Mouse (Mus musculus) hindbrain, embryonic 14.5 days (tissue): ENCODE data around the gene St6gal1. TPM values are rescaled to one million over a fixed set of nuclear protein-coding genes. Genes with fewer than 3 reads are reported as not detected.

Experiments used
- ATAC-seq: fragments of 200-750 bp; cut with Nextera tagmentation; 2 replicates; pipeline ENCODE4 v1.8.0; 2017; ENCODE audit warnings: moderate number of reproducible peaks, mild to moderate bottlenecking, moderate TSS enrichment, moderate library complexity; ENCODE audit not compliant: low FRiP score
- DNase-seq: peaks from one replicate; pipeline ENCODE4 v3.0.0-alpha.2; 2015; ENCODE audit warnings: low spot score
- H3K27ac ChIP-seq: fragments of 300-500 bp; sonication (generic); 2 replicates; pipeline ENCODE4 v1.5.1; 2014; ENCODE audit warnings: mild to moderate bottlenecking, moderate library complexity
- H3K27me3 ChIP-seq: fragments of 300-500 bp; sonication (generic); 2 replicates; pipeline ENCODE4 v1.6.1; 2014; ENCODE audit warnings: mild to moderate bottlenecking, low read length, mixed read lengths; ENCODE audit not compliant: control insufficient read depth, insufficient read depth
- H3K36me3 ChIP-seq: fragments of 300-500 bp; sonication (generic); replicated peaks from 2 replicates; pipeline ENCODE4 v1.6.1; 2014; ENCODE audit not compliant: control insufficient read depth, insufficient read depth
- H3K4me1 ChIP-seq: fragments of 300-500 bp; sonication (generic); replicated peaks from 2 replicates; pipeline ENCODE4 v1.6.1; 2014; ENCODE audit warnings: antibody characterized with exemption, low read length, mixed read lengths; ENCODE audit not compliant: control insufficient read depth, insufficient read depth
- H3K4me2 ChIP-seq: fragments of 300-500 bp; sonication (generic); replicated peaks from 2 replicates; pipeline ENCODE4 v1.6.1; 2014; ENCODE audit warnings: mild to moderate bottlenecking, moderate library complexity
- H3K4me3 ChIP-seq: fragments of 300-500 bp; sonication (generic); replicated peaks from 2 replicates; pipeline ENCODE4 v1.5.1; 2014; ENCODE audit warnings: mild to moderate bottlenecking, low read length
- H3K9ac ChIP-seq: fragments of 300-500 bp; sonication (generic); 2 replicates; pipeline ENCODE4 v1.6.1; 2014
- H3K9me3 ChIP-seq: fragments of 300-500 bp; sonication (generic); 2 replicates; pipeline ENCODE4 v1.6.1; 2016; ENCODE audit warnings: low read length; ENCODE audit not compliant: control insufficient read depth
- WGBS: fragments of 180-500 bp; shearing (Covaris S2); extraction: QIAGEN DNeasy Blood & Tissue Kit; methylation state at CpG from one replicate; pipeline ENCODE4 v1.1.7; 2014; 5-methylcytosine and 5-hydroxymethylcytosine counted together
- polyA plus RNA-seq: library from polyadenylated mRNA; unstranded; fragments of >200 nt; fragmentation: Nextera tagmentation; extraction: Ambion mirVana; gene quantifications from 2 replicates; pipeline ENCODE4 v1.2.1, GENCODE M21; 2014

The St6gal1 gene
- polyA plus RNA-seq, 1 experiment from 2014 or later: 30.6 TPM

DNA sequence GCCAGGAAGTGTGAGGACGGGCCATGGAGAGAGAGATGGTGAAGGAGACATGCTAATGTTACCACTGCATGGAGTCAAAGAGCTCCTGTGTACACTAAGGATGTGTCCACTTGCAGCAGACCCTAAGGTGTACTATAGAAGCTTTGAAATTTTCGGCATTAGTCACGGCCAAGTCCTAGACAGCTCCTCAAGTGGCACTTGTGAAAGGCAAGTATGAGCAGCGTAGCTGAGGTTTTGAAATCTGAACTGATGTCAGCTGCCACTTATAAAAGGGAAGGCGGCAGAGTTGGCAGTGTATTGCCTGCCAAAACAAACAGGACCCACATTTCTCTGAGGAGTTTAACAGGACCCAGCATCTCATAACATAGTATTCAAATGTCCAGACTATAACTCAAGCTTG lies 71.2 kb downstream of the St6gal1 start:
- H3K4me3 ChIP-seq: no peak overlapping the region
- no peak overlapping the region for H3K9ac ChIP-seq
- H3K27ac ChIP-seq: no peak overlapping the region
- WGBS: 89% methylated on average over 5 of the region's 5 CpGs
- no peak overlapping the region for H3K4me2 ChIP-seq
- H3K27me3 ChIP-seq: no peaks in the 10 kb centered on the region
- no peaks in the 10 kb centered on the region for H3K36me3 ChIP-seq
- no peaks in the 10 kb centered on the region for H3K4me1 ChIP-seq
- DNase-seq (no peak), ATAC-seq (no peak)
- 0 out of 2 replicates have a peak, but pooled peaks cover 1% of the 10 kb centered on the region for H3K9me3 ChIP-seq

DNA sequence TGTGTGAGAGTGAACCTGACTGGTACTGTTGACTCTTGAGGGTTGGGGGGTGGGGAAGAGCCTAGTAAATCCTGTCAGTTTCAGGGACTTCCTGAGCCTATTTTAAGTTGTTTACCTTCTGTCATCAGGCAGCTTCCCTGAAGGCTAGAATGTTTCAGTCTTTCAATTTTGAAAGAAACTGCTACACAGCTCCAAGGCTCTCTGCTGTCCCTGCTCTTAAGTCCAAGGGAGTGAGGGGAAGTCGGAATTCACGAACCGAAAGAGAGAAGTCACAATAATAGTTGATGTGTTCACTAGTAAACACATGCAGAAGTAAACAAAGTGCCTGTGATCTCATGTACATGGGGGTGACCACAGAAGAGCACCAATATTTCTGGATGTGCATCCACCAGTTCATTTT lies 72.2 kb downstream of the St6gal1 start:
- H3K9me3 ChIP-seq: no peaks in the 10 kb centered on the region
- H3K36me3 ChIP-seq: no peaks in the 10 kb centered on the region
- DNase-seq (no peak), ATAC-seq (no peak)
- no peak overlapping the region for H3K27ac ChIP-seq
- H3K27me3 ChIP-seq: no peaks in the 10 kb centered on the region
- no peaks in the 10 kb centered on the region for H3K4me1 ChIP-seq
- no peak overlapping the region for H3K4me2 ChIP-seq
- WGBS: 97% methylated on average over 3 of the region's 3 CpGs
- H3K4me3 ChIP-seq: no peak overlapping the region
- H3K9ac ChIP-seq: no peak overlapping the region

DNA sequence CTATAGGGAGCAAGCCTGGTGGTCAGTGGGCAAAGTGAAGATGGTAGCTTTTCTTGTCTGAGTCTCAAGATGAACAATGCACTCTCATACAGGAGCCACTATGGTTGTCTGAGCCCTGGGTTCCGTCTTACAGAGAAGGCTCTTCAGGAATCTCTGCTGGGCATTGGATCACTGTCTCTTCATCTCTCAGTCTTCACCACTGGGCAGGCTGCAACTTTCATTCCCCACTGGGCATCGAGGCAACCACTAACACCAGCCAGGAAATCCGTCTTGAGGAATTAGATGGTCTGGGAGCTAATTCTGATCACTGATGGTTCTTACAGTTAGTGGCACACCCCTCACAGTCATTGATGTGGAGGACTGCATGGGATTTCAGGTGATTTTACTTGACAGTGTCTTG lies 73.9 kb downstream of the St6gal1 start:
- no peaks in the 10 kb centered on the region for H3K27me3 ChIP-seq
- H3K4me2 ChIP-seq: no peak overlapping the region
- H3K36me3 ChIP-seq: no peaks in the 10 kb centered on the region
- DNase-seq: no peak
- no peak overlapping the region for H3K9ac ChIP-seq
- H3K9me3 ChIP-seq: no peaks in the 10 kb centered on the region
- no peaks in the 10 kb centered on the region for H3K4me1 ChIP-seq
- 95% methylated on average over 3 of the region's 3 CpGs for WGBS
- no peak for ATAC-seq
- no peak overlapping the region for H3K27ac ChIP-seq
- H3K4me3 ChIP-seq: no peak overlapping the region

DNA sequence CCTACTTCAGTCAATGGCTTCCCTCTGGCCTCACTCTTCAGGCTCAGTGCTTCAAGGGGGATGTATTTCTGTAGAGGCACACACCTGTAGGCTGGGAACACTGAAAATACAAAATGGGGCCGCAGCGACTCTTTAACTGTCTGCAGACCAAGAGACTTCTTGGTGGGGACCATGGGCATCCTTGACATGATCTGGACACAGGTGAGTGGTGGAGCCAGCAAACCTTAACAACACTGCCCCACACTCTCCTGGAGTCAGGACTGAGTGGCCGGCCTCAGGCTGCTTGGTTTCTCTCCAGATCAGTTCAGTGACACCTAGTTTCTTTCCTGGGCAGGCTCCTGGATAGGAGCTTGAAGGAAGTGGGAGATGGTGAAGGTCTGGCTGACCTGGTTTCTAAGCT lies 74.4 kb downstream of the St6gal1 start:
- DNase-seq (no peak), ATAC-seq (no peak)
- no peak overlapping the region for H3K4me2 ChIP-seq
- no peak overlapping the region for H3K27ac ChIP-seq
- WGBS: 91% methylated on average over 3 of the region's 3 CpGs
- no peak overlapping the region for H3K9ac ChIP-seq
- H3K4me1 ChIP-seq: no peaks in the 10 kb centered on the region
- no peaks in the 10 kb centered on the region for H3K36me3 ChIP-seq
- H3K4me3 ChIP-seq: no peak overlapping the region
- no peaks in the 10 kb centered on the region for H3K9me3 ChIP-seq
- no peaks in the 10 kb centered on the region for H3K27me3 ChIP-seq

DNA sequence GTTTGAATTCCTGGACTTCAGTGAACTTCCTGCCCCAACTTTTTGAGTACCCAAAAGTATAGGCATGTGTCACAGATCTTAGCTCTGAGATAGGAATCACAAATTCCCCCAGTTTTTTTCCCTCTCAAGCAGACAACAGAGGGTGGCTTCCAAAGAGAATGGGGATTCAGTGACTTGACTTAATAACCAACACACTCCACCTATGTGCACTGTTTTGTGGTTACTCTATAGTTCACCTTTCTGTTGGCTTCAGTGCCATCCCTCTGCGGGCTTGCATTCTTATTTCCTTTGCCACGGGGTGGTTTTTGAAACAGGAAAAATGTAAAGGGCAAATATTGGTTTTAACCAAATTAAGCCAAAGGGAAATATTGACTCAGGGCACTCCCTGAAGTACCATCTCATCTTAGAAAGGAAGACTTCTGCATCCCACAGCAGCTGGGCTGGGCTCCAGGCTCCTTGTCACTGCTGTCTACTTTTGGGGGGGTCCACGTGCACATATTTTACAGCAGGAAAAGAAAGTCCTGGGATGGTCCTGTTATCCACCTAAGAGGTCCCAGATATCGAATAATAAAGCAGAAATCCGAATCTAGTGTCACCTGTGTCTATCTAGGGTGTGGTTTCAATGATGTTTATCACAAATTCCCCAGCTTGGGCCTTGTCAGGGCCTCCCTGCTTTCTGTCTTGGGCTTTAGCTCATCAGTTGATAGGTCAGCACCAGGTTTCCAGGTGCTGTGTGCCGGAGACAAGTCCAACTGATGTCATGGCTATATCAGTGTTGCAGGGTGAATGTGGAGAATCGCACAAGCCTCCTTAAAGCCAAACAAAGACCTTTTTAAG lies 75.6 kb downstream of the St6gal1 start:
- Histone ChIP-seq H3K4me1 (no peaks in the 10 kb centered on the region), H3K27ac (no peak overlapping the region), H3K9me3 (no peaks in the 10 kb centered on the region), H3K4me2 (no peak overlapping the region), H3K9ac (no peak overlapping the region), H3K27me3 (no peaks in the 10 kb centered on the region), H3K4me3 (no peak overlapping the region), H3K36me3 (no peaks in the 10 kb centered on the region)
- 90% methylated on average over 7 of the region's 7 CpGs for WGBS
- ATAC-seq (no peak), DNase-seq (no peak)

DNA sequence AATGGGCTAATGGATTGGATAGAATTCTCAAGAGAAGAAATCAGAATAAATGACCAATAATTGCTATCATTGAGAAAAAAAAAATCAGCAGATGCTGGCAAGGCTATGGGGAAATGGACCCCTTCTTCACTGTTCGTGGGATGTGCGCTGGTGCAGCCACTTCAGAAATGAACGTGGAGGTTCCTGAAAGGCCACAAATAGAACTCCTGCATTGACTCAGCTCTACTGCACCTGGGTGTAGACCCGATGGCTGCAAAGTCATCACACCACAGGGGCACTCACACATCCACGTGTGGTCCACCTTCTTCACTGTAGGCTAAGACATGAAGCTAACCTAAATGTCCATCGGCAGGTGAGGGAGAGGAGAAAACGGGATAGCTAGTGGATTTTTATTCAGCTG lies 77.2 kb downstream of the St6gal1 start:
- ATAC-seq: no peak
- DNase-seq: no peak
- Histone ChIP-seq H3K4me2 (no peak overlapping the region), H3K4me3 (no peak overlapping the region), H3K36me3 (no peaks in the 10 kb centered on the region), H3K27me3 (no peaks in the 10 kb centered on the region), H3K27ac (no peak overlapping the region), H3K9me3 (no peaks in the 10 kb centered on the region), H3K9ac (no peak overlapping the region), H3K4me1 (peaks cover 7% of the 10 kb centered on the region)
- 90% methylated on average over 7 of the region's 7 CpGs for WGBS

DNA sequence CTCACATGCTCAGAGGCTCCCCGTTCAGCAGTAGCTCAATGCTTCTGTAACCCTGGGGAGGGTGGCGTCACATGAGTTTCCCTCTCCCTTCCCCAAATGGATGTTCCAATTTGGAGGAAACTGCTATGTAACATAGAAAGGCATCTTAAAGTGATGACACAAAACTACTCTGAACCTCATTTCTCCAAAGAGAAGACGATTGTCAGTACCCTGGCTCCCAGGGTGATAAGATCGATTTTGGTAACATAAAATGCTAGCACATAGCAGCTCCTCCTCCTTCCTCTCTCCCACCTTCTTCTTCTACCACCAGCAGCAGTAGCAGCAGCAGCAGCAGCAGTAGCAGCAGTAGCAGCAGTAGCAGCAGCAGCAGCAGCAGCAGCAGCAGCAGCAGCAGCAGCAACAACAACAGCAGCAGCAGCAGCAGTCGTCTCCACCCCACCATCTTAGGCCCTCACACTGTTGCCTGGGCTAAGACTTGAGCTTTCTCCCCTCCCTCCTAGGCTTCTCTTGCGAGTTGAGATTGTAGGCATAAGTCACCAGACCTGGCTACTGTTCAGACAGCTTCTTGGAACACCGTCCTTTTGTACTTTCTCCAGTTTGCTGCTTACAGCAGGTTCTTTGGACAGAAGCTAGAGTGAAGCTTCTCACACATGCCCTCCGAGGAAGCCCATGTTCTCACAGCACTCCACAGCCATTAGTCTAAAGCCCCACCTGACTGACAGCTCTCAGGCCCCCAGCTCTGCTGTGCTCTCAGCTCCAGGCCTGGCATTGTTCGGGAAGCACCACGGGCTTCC lies 81.5 kb downstream of the St6gal1 start:
- no peaks in the 10 kb centered on the region for H3K27me3 ChIP-seq
- DNase-seq (peak; percentile 52), ATAC-seq (peak; percentile 17; the same call in 1 of the 2 replicates)
- H3K9ac ChIP-seq: no peak overlapping the region
- H3K4me1 ChIP-seq: peaks cover 20% of the 10 kb centered on the region
- H3K36me3 ChIP-seq: no peaks in the 10 kb centered on the region
- no peak overlapping the region for H3K4me3 ChIP-seq
- WGBS: 52% methylated on average over 10 of the region's 10 CpGs
- H3K4me2 ChIP-seq: no peak overlapping the region
- 0 out of 2 replicates have a peak overlapping the region, but pooled peaks have one; percentile 26 for H3K27ac ChIP-seq
- H3K9me3 ChIP-seq: no peaks in the 10 kb centered on the region

DNA sequence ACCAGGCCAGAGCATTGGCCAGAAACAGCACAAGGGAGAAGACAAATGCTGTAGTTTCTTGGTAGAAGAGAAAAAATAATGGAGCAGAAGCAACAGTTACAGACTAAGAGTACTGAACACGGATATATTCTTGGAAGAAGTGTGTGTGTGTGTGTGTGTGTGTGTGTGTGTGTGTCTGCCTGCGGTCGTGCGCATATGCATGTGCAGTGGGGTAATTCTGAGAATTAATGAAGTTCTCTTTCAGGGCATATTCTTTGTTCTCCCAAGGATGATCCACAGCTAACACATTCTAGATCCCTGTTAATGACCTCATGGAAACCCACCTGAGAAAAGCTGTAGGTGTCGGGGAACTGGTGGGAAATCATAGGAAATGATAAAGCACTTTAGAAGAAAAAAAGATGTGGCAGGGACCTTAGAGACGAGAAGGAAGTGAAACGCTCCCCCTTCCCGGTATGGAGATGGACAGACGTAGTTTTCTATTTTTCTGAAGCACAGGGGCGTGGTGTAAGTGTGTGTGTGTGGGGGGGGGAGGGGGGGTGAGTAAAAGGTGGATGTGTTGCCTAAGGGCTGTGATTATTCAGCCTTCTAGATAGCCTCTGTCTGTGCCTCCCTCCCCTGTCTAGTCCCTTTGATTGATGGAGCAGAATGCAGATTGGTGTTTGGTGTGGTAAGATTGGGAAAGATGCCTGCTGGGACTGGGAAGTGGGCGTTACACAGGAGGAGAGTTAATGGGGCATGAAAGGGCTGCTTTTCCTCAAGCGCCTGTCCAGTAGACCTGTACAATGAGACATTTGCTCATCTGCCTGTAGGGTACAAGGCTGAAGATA lies 82.8 kb downstream of the St6gal1 start:
- H3K9ac ChIP-seq: no peak overlapping the region
- no peak for DNase-seq
- no peaks in the 10 kb centered on the region for H3K36me3 ChIP-seq
- peaks cover 20% of the 10 kb centered on the region for H3K4me1 ChIP-seq
- no peaks in the 10 kb centered on the region for H3K27me3 ChIP-seq
- no peaks in the 10 kb centered on the region for H3K9me3 ChIP-seq
- no peak overlapping the region for H3K27ac ChIP-seq
- WGBS: 30% methylated on average over 12 of the region's 12 CpGs
- no peak overlapping the region for H3K4me2 ChIP-seq
- H3K4me3 ChIP-seq: no peak overlapping the region
- ATAC-seq: peak; percentile 66; the same call in 1 of the 2 replicates
